Mouse (Mus musculus) embryonic facial prominence, embryonic 15.5 days (tissue): ENCODE data around the gene Ice2. TPM values are rescaled to one million over a fixed set of nuclear protein-coding genes. Genes with fewer than 3 reads are reported as not detected.
A peak's percentile ranks its signal among the peaks of the same experiment; 100 is the strongest.

Source experiments
- ATAC-seq: fragments of 200-750 bp; cut with Nextera tagmentation; 2 replicates; pipeline ENCODE4 v1.8.0; 2017; ENCODE audit warnings: low read depth, moderate TSS enrichment; ENCODE audit not compliant: insufficient number of reproducible peaks, low FRiP score, low TSS enrichment
- H3K27ac ChIP-seq: fragments of 300-500 bp; sonication (generic); replicated peaks from 2 replicates; pipeline ENCODE4 v1.5.1; 2015; ENCODE audit warnings: mild to moderate bottlenecking, inconsistent platforms
- H3K27me3 ChIP-seq: fragments of 300-500 bp; sonication (generic); 2 replicates; pipeline ENCODE4 v1.6.1; 2015; ENCODE audit warnings: inconsistent platforms
- H3K36me3 ChIP-seq: fragments of 300-500 bp; sonication (generic); 2 replicates; pipeline ENCODE4 v1.6.1; 2015; ENCODE audit warnings: mild to moderate bottlenecking, inconsistent platforms
- H3K4me1 ChIP-seq: fragments of 300-500 bp; sonication (generic); 2 replicates; pipeline ENCODE4 v1.6.1; 2015; ENCODE audit warnings: inconsistent platforms
- H3K4me2 ChIP-seq: fragments of 300-500 bp; sonication (generic); replicated peaks from 2 replicates; pipeline ENCODE4 v1.6.1; 2015; ENCODE audit warnings: mild to moderate bottlenecking, inconsistent platforms
- H3K4me3 ChIP-seq: fragments of 300-500 bp; sonication (generic); replicated peaks from 2 replicates; pipeline ENCODE4 v1.5.1; 2015; ENCODE audit warnings: mild to moderate bottlenecking, inconsistent platforms
- H3K9ac ChIP-seq: fragments of 300-500 bp; sonication (generic); 2 replicates; pipeline ENCODE4 v1.6.1; 2015; ENCODE audit warnings: inconsistent platforms
- H3K9me3 ChIP-seq: fragments of 300-500 bp; sonication (generic); replicated peaks from 2 replicates; pipeline ENCODE4 v1.6.1; 2016; ENCODE audit warnings: inconsistent platforms
- WGBS: fragments of 180-500 bp; shearing (Covaris S2); methylation state at CpG from one replicate; pipeline ENCODE4 v1.1.7; 2015; 5-methylcytosine and 5-hydroxymethylcytosine counted together
- polyA plus RNA-seq: library from polyadenylated mRNA; unstranded; fragments of >200 nt; fragmentation: Nextera tagmentation; extraction: Ambion mirVana; gene quantifications from 2 replicates; pipeline ENCODE4 v1.2.1, GENCODE M21; 2015

The Ice2 gene
- polyA plus RNA-seq, 1 experiment from 2014 or later: 19.0 TPM

DNA sequence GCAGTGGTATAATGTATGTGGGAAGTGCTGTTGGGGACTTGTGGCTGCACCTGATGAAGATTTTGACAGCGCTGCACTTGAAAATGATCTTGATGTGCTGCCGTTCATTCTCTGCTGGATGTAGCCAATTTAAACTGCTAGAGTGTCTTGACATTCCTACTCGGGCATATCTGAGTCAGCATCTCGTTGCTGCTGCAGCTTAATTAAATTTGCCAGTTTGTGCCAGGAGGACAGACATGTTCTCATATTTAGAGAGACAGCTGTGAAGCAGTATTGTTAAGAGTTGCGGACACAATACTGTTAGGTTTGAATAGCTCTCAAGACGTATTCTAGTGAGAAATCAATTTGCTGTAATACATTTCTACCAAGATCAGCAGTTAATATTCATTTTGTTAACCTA is 7.0 kb downstream of the Ice2 start:
- Histone ChIP-seq H3K4me2 (no peak overlapping the region), H3K9me3 (no peaks in the 10 kb centered on the region), H3K4me3 (no peak overlapping the region), H3K9ac (no peak overlapping the region), H3K36me3 (peaks cover 4% of the 10 kb centered on the region; the same call in 1 of the 2 replicates), H3K4me1 (no peaks in the 10 kb centered on the region), H3K27ac (no peak overlapping the region), H3K27me3 (no peaks in the 10 kb centered on the region)
- ATAC-seq: no peak
- 64% methylated on average over 6 of the region's 6 CpGs for WGBS

GRCm38 (mm10) chr9:69419476-69419875 is 21.8 kb downstream of the Ice2 start:
- H3K36me3 ChIP-seq: peaks cover 29% of the 10 kb centered on the region
- ATAC-seq: no peak
- WGBS: 86% methylated on average over 1 of the region's 1 CpGs

GRCm38 (mm10) chr9:69430531-69430930 is 32.8 kb downstream of the Ice2 start:
- peak overlapping the region; percentile 89 for H3K27ac ChIP-seq
- H3K9me3 ChIP-seq: no peaks in the 10 kb centered on the region
- peaks cover 21% of the 10 kb centered on the region for H3K4me1 ChIP-seq
- no peaks in the 10 kb centered on the region for H3K27me3 ChIP-seq
- WGBS: 84% methylated on average over 3 of the region's 3 CpGs
- ATAC-seq: no peak
- no peak overlapping the region for H3K4me3 ChIP-seq
- H3K4me2 ChIP-seq: no peak overlapping the region
- H3K9ac ChIP-seq: no peak overlapping the region
- H3K36me3 ChIP-seq: peaks cover 20% of the 10 kb centered on the region

More at GRCm38 (mm10) chr9:69419476-69419875, 21.8 kb downstream of the Ice2 start:
- H3K9me3 ChIP-seq: no peaks in the 10 kb centered on the region
- H3K4me1 ChIP-seq: no peaks in the 10 kb centered on the region
- no peak overlapping the region for H3K4me3 ChIP-seq
- no peaks in the 10 kb centered on the region for H3K27me3 ChIP-seq
- H3K9ac ChIP-seq: no peak overlapping the region
- H3K4me2 ChIP-seq: no peak overlapping the region
- no peak overlapping the region for H3K27ac ChIP-seq

DNA sequence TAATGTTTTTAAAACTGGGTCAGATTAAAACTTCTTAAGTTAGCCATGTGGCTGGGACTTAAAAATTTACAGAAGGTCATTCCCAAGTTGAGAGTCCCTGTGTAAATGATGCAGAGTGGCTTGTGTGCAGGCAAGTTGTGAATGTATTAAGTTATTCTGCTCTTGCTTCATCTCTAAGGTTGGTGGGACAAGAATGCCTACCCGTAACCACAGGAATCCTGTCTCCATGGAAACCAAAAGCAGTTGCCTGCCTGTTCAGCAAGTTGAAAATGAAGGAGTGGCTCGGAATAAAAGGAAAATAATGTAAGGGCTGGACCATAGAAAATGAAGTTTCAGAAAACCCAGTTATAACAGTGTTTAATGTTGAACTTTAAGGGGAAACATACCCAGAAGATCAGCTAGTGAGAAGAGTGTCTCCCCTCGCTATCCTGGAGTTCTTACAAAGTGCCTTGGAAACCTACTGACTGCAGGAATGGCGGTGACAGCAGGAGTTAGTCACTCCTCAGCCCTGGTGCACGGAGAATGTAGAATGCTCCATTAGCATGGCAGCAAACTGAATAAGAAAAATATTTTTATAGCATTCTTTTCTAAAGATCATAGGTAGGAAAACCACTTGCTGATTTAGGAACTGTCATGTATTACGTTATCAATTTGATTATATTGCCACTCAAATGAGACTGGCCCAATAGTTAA is 34.3 kb downstream of the Ice2 start:
- WGBS: 23% methylated on average over 6 of the region's 6 CpGs
- H3K27ac ChIP-seq: peak overlapping the region; percentile 89
- no peak overlapping the region for H3K4me3 ChIP-seq
- peak overlapping the region; percentile 21; the same call in 1 of the 2 replicates for H3K4me2 ChIP-seq
- no peaks in the 10 kb centered on the region for H3K27me3 ChIP-seq
- H3K4me1 ChIP-seq: peaks cover 21% of the 10 kb centered on the region
- H3K9ac ChIP-seq: no peak overlapping the region
- H3K36me3 ChIP-seq: peaks cover 12% of the 10 kb centered on the region; the same call in 1 of the 2 replicates
- H3K9me3 ChIP-seq: no peaks in the 10 kb centered on the region
- ATAC-seq: peak; percentile 72

DNA sequence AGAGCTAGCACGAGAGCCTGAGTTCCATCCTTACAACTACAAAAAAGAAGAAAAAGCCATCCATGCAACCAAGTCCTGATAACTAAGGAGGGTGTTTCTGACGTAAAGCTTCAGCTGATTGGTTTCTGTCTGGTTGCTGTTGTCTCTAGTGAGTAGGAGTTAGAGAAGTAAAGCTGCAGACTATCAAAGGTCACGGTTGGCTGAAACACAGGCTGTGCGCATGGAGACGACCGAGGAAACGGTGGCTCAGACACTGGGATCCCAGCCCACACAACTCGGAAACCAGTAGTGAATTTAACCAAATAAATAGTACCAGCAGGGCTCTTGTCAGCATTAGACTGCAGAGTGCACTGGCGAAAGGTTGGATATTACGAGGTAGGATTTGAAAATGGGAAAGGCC is 37.5 kb downstream of the Ice2 start:
- 62% methylated on average over 10 of the region's 10 CpGs for WGBS
- H3K4me2 ChIP-seq: no peak overlapping the region
- H3K4me1 ChIP-seq: peaks cover 27% of the 10 kb centered on the region
- no peak for ATAC-seq
- H3K27ac ChIP-seq: no peak overlapping the region
- no peak overlapping the region for H3K4me3 ChIP-seq
- H3K9ac ChIP-seq: no peak overlapping the region
- no peaks in the 10 kb centered on the region for H3K27me3 ChIP-seq
- no peaks in the 10 kb centered on the region for H3K36me3 ChIP-seq
- H3K9me3 ChIP-seq: no peaks in the 10 kb centered on the region

GRCm38 (mm10) chr9:69435662-69436061 is 38.0 kb downstream of the Ice2 start:
- Histone ChIP-seq H3K27ac (no peak overlapping the region), H3K9ac (no peak overlapping the region), H3K4me1 (peaks cover 27% of the 10 kb centered on the region), H3K9me3 (no peaks in the 10 kb centered on the region), H3K4me3 (no peak overlapping the region), H3K4me2 (no peak overlapping the region), H3K27me3 (no peaks in the 10 kb centered on the region), H3K36me3 (no peaks in the 10 kb centered on the region)
- no peak for ATAC-seq

DNA sequence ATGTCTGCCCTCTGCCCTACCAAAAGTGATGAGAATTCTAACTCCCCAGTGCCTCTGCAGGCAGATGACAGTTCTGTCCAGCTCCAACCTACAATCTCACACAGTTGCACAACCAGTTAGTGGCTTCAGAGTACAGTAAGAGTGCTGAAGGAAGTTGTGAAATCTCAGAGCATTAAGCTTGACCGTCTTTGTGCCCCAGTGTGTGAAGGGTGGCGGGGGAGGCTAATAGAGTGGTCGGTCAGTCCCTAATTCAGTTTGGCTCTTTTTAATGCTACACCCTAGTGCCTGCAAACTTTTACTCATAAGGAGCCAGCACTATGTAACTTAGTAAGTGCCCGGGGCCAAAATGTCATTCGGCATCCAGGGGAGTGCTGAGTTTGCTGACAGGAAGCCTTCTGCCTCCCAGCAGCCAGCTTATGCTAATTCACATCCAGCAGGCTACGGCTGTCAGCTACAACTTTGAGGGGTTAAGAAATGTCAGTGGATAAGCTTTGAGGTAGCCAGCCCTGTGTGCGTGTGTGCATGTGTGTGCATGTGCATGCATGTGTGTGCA is 42.2 kb downstream of the Ice2 start:
- peaks cover 19% of the 10 kb centered on the region for H3K4me1 ChIP-seq
- H3K4me3 ChIP-seq: no peak overlapping the region
- H3K36me3 ChIP-seq: no peaks in the 10 kb centered on the region
- peak overlapping the region; percentile 29 for H3K27ac ChIP-seq
- no peaks in the 10 kb centered on the region for H3K27me3 ChIP-seq
- WGBS: 16% methylated on average over 7 of the region's 7 CpGs
- no peak overlapping the region for H3K9ac ChIP-seq
- H3K9me3 ChIP-seq: no peaks in the 10 kb centered on the region
- H3K4me2 ChIP-seq: 0 out of 2 replicates have a peak overlapping the region, but pooled peaks have one; percentile 6
- ATAC-seq: no peak

DNA sequence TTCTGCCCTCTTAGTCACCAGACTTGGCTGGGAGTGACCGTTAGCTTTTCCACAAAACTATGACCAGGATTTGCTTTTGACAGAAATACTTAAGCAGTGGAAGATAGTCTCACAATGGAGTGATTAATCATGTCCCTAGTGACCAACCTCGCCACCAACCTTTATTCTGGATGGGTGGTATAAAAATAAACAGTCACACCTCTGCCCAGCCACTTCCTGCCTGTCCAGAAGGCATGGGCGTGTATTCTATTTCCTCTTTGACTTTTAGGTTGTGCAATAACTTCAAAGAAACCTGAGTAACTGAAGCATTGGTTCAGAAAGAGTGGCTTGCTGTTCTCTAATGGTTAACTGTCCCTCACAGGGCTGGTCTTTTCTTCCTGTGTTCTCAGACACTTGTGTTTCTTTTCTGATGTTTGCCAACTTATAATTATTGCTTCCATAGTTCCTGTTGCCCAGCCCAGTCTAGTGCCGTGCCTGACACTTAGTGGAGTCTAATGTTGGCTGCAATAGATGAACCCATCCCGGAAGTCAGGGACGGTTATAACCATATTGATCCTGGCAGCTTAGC is 44.8 kb downstream of the Ice2 start:
- ATAC-seq: no peak
- Histone ChIP-seq H3K4me2 (no peak overlapping the region), H3K27ac (peak overlapping the region; percentile 71), H3K27me3 (no peaks in the 10 kb centered on the region), H3K4me3 (no peak overlapping the region), H3K9ac (no peak overlapping the region), H3K9me3 (no peaks in the 10 kb centered on the region), H3K4me1 (peaks cover 19% of the 10 kb centered on the region), H3K36me3 (no peaks in the 10 kb centered on the region)
- 53% methylated on average over 6 of the region's 6 CpGs for WGBS

DNA sequence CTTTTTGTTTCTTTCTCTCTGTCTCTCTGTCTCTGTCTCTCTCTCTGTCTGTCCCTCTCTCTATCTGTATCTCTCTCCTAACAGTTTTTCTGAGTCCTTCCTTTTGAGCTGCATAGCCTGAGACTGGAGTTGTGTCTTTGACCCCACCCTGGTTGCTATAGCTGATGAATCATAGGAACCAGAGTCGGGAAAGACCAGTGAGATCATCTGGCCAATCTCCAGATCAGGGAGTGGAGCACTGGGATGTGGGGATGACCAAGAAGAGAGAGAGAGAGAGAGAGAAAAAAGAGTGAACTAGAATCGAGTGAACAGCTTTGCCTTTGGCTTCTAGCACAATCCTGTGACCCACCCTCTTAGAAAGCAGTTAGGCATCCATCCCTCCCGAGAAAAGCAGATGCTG is 45.5 kb downstream of the Ice2 start:
- no peak for ATAC-seq
- Histone ChIP-seq H3K4me2 (no peak overlapping the region), H3K4me1 (peaks cover 19% of the 10 kb centered on the region), H3K27ac (no peak overlapping the region; the same call in 1 of the 2 replicates), H3K36me3 (no peaks in the 10 kb centered on the region), H3K4me3 (no peak overlapping the region), H3K9ac (no peak overlapping the region), H3K9me3 (no peaks in the 10 kb centered on the region), H3K27me3 (no peaks in the 10 kb centered on the region)
- WGBS: 34% methylated on average over 3 of the region's 3 CpGs

GRCm38 (mm10) chr9:69448801-69449200 is 51.1 kb downstream of the Ice2 start:
- peaks cover 23% of the 10 kb centered on the region for H3K4me1 ChIP-seq
- no peak overlapping the region for H3K4me2 ChIP-seq
- no peaks in the 10 kb centered on the region for H3K9me3 ChIP-seq
- H3K27ac ChIP-seq: no peak overlapping the region
- no peak for ATAC-seq
- H3K4me3 ChIP-seq: no peak overlapping the region
- no peaks in the 10 kb centered on the region for H3K36me3 ChIP-seq
- 64% methylated on average over 3 of the region's 3 CpGs for WGBS
- no peak overlapping the region for H3K9ac ChIP-seq
- no peaks in the 10 kb centered on the region for H3K27me3 ChIP-seq

DNA sequence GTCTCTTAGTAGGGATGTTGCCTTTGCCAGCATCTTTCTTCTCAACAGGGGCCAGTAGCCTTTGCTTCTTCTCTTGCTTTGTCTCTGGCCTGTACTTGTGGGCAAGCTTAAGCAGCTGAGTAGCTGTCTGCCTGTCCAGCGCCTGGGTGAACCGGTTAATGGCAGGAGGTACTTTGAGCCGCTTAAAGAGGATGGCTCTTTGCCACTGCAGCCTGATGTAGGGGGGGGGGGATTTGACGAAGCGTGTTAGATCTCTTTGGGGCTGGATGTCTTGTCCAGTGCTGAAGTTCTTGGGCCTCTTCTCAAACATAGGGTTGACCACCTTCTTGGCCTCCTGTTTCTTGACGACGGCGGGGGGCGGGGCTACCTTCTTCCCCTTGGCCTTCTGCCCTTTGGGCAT is 52.9 kb downstream of the Ice2 start:
- no peak overlapping the region for H3K27ac ChIP-seq
- H3K4me2 ChIP-seq: no peak overlapping the region
- H3K27me3 ChIP-seq: no peaks in the 10 kb centered on the region
- peaks cover 31% of the 10 kb centered on the region for H3K4me1 ChIP-seq
- 80% methylated on average over 9 of the region's 9 CpGs for WGBS
- H3K4me3 ChIP-seq: no peak overlapping the region
- no peak for ATAC-seq
- H3K36me3 ChIP-seq: no peaks in the 10 kb centered on the region
- H3K9me3 ChIP-seq: no peaks in the 10 kb centered on the region
- H3K9ac ChIP-seq: no peak overlapping the region
